Mouse (Mus musculus): Measurements from ENCODE around the gene Mgat5b. TPM values are rescaled to one million over a fixed set of nuclear protein-coding genes. Genes with fewer than 3 reads are reported as not detected.

The Mgat5b gene
- polyA plus RNA-seq, 1 experiment from 2014 or later: 1.3 TPM

DNA sequence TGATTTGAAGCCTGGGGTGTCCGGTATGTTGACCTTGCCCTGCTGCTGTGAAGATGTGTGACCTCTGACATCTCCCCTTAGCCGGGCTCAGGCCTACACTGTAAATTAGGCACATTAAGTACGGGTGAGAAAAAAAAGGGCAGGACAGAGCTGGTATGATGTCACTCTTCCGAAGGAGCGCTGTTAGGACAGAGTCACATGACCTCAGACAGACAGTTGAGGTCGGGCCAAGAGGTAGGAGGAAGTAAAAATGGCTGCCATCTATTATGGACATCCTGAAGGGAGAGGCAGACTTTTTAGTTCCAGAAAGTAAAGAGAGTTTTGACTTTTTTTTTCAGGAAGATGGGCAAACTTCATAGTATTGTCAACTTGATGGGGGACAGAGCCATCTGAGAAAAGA, 73.3 kb downstream of the Mgat5b start:
- WGBS: 63% methylated on average over 6 of the region's 6 CpGs
- no peak overlapping the region for H3K4me2 ChIP-seq (replicated peaks; ENCODE audit: low read depth, low read length)
- no peak overlapping the region for H3K27ac ChIP-seq (ENCODE audit: low read length)
- no peak overlapping the region for H3K4me3 ChIP-seq (ENCODE audit: low read depth, low read length)
- H3K4me1 ChIP-seq (ENCODE audit: control insufficient read depth, insufficient read depth, low read length): no peaks in the 10 kb centered on the region
- ATAC-seq (ENCODE audit: insufficient number of reproducible peaks, insufficient read depth, low FRiP score, low read depth): no peak
- H3K9ac ChIP-seq (replicated peaks; ENCODE audit: low read depth, low read length): no peak overlapping the region
- peaks cover 8% of the 10 kb centered on the region; the same call in 1 of the 2 replicates for H3K27me3 ChIP-seq (ENCODE audit: control insufficient read depth, insufficient read depth, low read length)
- no peaks in the 10 kb centered on the region for H3K9me3 ChIP-seq (ENCODE audit: control insufficient read depth, low read depth, low read length)
- no peaks in the 10 kb centered on the region for H3K36me3 ChIP-seq (ENCODE audit: control insufficient read depth, insufficient read depth, low read length)

DNA sequence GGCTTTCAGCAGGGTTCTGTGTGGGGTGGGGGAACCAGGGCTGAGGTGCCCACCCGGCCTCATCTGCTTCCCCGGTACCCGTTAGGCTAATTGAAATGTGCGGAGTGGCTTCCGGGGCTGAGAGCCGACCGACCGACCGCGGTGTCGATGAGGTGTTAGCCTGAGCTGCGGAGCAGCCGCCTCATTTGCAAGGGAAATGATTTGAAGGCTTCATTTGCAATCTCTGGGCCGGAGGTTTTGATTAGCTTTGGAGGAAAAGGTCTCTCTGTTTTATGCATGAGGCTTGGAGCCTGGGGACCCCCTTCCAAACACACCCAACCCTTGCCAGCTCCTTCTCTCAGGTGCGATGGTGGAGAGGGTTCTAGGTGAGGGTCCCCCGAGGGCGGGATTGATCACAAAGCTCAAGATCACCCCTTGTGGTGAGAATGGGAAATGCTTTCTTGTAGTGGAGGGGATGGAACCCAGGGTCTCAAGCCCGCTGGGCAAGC, 75.5 kb downstream of the Mgat5b start:
- H3K36me3 ChIP-seq (ENCODE audit: control insufficient read depth, insufficient read depth, low read length): no peaks in the 10 kb centered on the region
- H3K9me3 ChIP-seq (ENCODE audit: control insufficient read depth, low read depth, low read length): no peaks in the 10 kb centered on the region
- H3K27me3 ChIP-seq (ENCODE audit: control insufficient read depth, insufficient read depth, low read length): peaks cover 8% of the 10 kb centered on the region; the same call in 1 of the 2 replicates
- ATAC-seq (ENCODE audit: insufficient number of reproducible peaks, insufficient read depth, low FRiP score, low read depth): no peak
- no peak overlapping the region for H3K4me3 ChIP-seq (ENCODE audit: low read depth, low read length)
- H3K9ac ChIP-seq (replicated peaks; ENCODE audit: low read depth, low read length): no peak overlapping the region
- no peak overlapping the region for H3K4me2 ChIP-seq (replicated peaks; ENCODE audit: low read depth, low read length)
- no peaks in the 10 kb centered on the region for H3K4me1 ChIP-seq (ENCODE audit: control insufficient read depth, insufficient read depth, low read length)
- 7% methylated on average over 18 of the region's 18 CpGs for WGBS
- no peak overlapping the region for H3K27ac ChIP-seq (ENCODE audit: low read length)

DNA sequence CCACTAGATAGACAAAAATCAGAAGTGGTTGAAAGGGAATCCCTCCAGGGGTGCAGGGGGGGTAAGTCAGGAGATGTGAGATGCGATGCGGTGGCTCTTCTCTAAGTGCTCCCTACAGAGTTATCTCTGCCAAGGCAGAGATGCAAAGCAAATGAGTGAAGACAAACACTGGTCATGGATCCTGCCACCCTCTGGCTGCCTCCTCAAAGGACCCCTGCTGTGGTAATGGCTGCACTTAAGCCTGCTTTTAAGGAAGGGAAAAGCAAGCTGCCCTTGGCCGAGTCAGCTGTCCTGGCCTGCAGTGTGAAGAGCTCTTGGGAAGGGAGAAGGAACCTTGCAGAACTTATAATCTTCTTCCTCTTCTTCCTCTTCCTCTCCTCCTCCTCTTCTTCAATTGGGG, 78.3 kb downstream of the Mgat5b start:
- Histone ChIP-seq H3K27ac (ENCODE audit: low read length) (no peak overlapping the region), H3K27me3 (ENCODE audit: control insufficient read depth, insufficient read depth, low read length) (peaks cover 8% of the 10 kb centered on the region; the same call in 1 of the 2 replicates), H3K4me1 (ENCODE audit: control insufficient read depth, insufficient read depth, low read length) (no peaks in the 10 kb centered on the region), H3K4me2 (replicated peaks; ENCODE audit: low read depth, low read length) (no peak overlapping the region), H3K4me3 (ENCODE audit: low read depth, low read length) (no peak overlapping the region), H3K9me3 (ENCODE audit: control insufficient read depth, low read depth, low read length) (no peaks in the 10 kb centered on the region), H3K36me3 (ENCODE audit: control insufficient read depth, insufficient read depth, low read length) (no peaks in the 10 kb centered on the region), H3K9ac (replicated peaks; ENCODE audit: low read depth, low read length) (no peak overlapping the region)
- WGBS: 17% methylated on average over 3 of the region's 3 CpGs
- ATAC-seq (ENCODE audit: insufficient number of reproducible peaks, insufficient read depth, low FRiP score, low read depth): no peak

DNA sequence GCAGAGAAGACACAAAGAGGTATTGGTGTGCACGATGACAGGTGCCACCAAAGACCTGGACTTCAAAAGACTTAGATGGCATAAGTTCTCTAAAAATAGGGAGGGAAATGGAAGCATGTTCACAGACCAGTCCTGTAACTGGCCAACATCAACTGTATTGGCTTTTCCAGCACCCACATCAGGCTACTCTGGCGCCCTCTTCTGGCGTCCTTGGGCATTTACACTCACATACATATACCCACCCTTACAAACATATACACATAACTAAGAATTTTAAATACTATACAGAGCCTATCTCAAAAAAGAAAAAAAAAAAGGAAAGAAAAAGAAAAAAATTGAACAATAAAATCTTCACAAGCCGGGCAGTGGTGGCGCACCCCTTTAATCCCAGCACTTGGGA, 80.3 kb downstream of the Mgat5b start:
- Histone ChIP-seq H3K4me2 (replicated peaks; ENCODE audit: low read depth, low read length) (no peak overlapping the region), H3K9me3 (ENCODE audit: control insufficient read depth, low read depth, low read length) (no peaks in the 10 kb centered on the region), H3K4me3 (ENCODE audit: low read depth, low read length) (no peak overlapping the region), H3K36me3 (ENCODE audit: control insufficient read depth, insufficient read depth, low read length) (no peaks in the 10 kb centered on the region), H3K4me1 (ENCODE audit: control insufficient read depth, insufficient read depth, low read length) (no peaks in the 10 kb centered on the region), H3K27ac (ENCODE audit: low read length) (no peak overlapping the region), H3K27me3 (ENCODE audit: control insufficient read depth, insufficient read depth, low read length) (peaks cover under 1% of the 10 kb centered on the region; the same call in 1 of the 2 replicates), H3K9ac (replicated peaks; ENCODE audit: low read depth, low read length) (no peak overlapping the region)
- WGBS: 90% methylated on average over 5 of the region's 5 CpGs
- no peak for ATAC-seq (ENCODE audit: insufficient number of reproducible peaks, insufficient read depth, low FRiP score, low read depth)

DNA sequence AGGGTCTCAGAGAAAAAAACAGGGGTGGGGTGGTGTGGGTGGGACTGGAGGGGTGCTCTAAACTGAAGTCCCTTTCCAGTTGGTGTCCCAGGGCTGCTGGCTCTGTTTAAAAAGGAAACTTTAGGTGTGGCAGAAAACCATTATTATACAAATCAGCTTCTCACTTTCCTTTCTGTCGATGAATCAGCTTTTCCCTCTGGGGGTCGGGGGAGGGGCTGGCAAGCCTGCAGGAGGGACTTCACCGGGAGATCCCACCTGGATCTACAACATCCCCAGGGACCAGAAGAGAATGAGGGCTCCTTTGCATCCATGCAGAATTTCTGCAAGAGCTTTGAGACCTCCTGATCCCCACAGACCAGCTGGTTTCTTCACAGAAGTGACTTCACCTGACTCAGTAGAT, 81.6 kb downstream of the Mgat5b start:
- no peaks in the 10 kb centered on the region for H3K4me1 ChIP-seq (ENCODE audit: control insufficient read depth, insufficient read depth, low read length)
- no peak overlapping the region for H3K9ac ChIP-seq (replicated peaks; ENCODE audit: low read depth, low read length)
- no peak overlapping the region for H3K4me2 ChIP-seq (replicated peaks; ENCODE audit: low read depth, low read length)
- H3K27ac ChIP-seq (ENCODE audit: low read length): no peak overlapping the region
- WGBS: 8% methylated on average over 3 of the region's 3 CpGs
- no peaks in the 10 kb centered on the region for H3K9me3 ChIP-seq (ENCODE audit: control insufficient read depth, low read depth, low read length)
- no peak overlapping the region for H3K4me3 ChIP-seq (ENCODE audit: low read depth, low read length)
- H3K27me3 ChIP-seq (ENCODE audit: control insufficient read depth, insufficient read depth, low read length): no peaks in the 10 kb centered on the region
- H3K36me3 ChIP-seq (ENCODE audit: control insufficient read depth, insufficient read depth, low read length): no peaks in the 10 kb centered on the region
- no peak for ATAC-seq (ENCODE audit: insufficient number of reproducible peaks, insufficient read depth, low FRiP score, low read depth)

DNA sequence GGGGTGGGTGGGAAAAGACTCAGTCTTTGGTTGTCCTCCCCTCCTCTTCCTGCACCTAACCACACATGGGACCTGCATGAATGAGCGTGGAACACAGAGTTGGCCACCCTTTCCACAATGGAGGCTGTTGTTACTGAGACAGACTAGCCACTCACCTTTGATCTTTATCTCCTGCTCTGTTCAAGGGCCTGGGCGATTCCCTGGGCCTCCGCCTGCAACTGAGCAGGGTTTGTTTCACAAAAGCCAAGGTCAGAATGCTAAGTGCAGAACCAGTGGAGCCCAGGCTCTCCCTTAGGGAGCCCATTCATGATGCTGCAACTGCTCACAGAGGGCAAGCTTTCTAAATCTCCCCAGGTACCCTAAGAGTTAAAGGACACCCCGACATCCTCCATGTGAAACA, 83.1 kb downstream of the Mgat5b start:
- WGBS: 49% methylated on average over 4 of the region's 4 CpGs
- Histone ChIP-seq H3K4me1 (ENCODE audit: control insufficient read depth, insufficient read depth, low read length) (no peaks in the 10 kb centered on the region), H3K4me2 (replicated peaks; ENCODE audit: low read depth, low read length) (no peak overlapping the region), H3K4me3 (ENCODE audit: low read depth, low read length) (no peak overlapping the region), H3K9me3 (ENCODE audit: control insufficient read depth, low read depth, low read length) (no peaks in the 10 kb centered on the region), H3K27me3 (ENCODE audit: control insufficient read depth, insufficient read depth, low read length) (no peaks in the 10 kb centered on the region), H3K27ac (ENCODE audit: low read length) (no peak overlapping the region), H3K9ac (replicated peaks; ENCODE audit: low read depth, low read length) (no peak overlapping the region), H3K36me3 (ENCODE audit: control insufficient read depth, insufficient read depth, low read length) (no peaks in the 10 kb centered on the region)
- no peak for ATAC-seq (ENCODE audit: insufficient number of reproducible peaks, insufficient read depth, low FRiP score, low read depth)

DNA sequence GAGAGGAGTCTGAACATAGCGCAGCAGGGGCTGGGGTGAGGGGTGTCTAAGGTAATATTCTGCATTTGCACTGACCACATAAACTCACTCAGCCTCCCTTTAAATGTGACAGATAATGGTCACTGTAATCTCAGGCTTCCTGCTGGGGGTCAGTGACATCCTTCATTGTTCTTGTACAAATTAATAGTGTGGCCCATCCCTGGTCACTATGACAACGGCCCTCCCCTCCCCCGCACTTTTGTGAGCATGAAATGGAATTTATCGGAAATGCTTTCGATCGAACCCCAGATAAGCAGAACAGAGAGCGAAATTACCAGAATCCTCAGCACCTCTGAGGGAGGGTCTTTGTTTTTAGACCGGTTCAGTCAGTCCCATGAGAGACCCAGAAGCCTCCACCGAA, 84.8 kb downstream of the Mgat5b start:
- ATAC-seq (ENCODE audit: insufficient number of reproducible peaks, insufficient read depth, low FRiP score, low read depth): no peak
- H3K36me3 ChIP-seq (ENCODE audit: control insufficient read depth, insufficient read depth, low read length): no peaks in the 10 kb centered on the region
- no peak overlapping the region for H3K27ac ChIP-seq (ENCODE audit: low read length)
- WGBS: 56% methylated on average over 9 of the region's 9 CpGs
- no peaks in the 10 kb centered on the region for H3K4me1 ChIP-seq (ENCODE audit: control insufficient read depth, insufficient read depth, low read length)
- H3K9ac ChIP-seq (replicated peaks; ENCODE audit: low read depth, low read length): no peak overlapping the region
- no peak overlapping the region for H3K4me3 ChIP-seq (ENCODE audit: low read depth, low read length)
- no peak overlapping the region for H3K4me2 ChIP-seq (replicated peaks; ENCODE audit: low read depth, low read length)
- no peaks in the 10 kb centered on the region for H3K27me3 ChIP-seq (ENCODE audit: control insufficient read depth, insufficient read depth, low read length)
- no peaks in the 10 kb centered on the region for H3K9me3 ChIP-seq (ENCODE audit: control insufficient read depth, low read depth, low read length)

DNA sequence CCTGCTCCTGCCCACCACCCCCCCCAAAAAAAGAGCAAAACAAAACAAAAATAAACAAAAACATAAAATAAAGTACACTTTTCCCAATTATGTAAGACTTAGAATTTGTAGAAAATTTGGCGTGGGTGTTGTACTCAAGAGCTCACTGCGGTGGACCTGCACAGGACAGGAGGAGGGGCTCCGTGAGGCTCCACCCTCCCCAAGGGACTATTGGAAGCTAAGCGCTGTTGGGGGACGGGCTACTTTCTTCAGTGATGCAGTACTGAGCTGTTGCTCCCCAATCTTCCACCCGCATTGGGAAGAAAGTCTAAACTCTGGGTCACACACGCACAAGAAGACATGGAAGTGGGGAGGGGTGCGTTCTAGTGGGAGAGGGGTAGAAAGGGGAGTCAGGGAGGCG, 85.6 kb downstream of the Mgat5b start:
- WGBS: 15% methylated on average over 9 of the region's 9 CpGs
- Histone ChIP-seq H3K4me2 (replicated peaks; ENCODE audit: low read depth, low read length) (no peak overlapping the region), H3K27ac (ENCODE audit: low read length) (no peak overlapping the region), H3K27me3 (ENCODE audit: control insufficient read depth, insufficient read depth, low read length) (no peaks in the 10 kb centered on the region), H3K4me3 (ENCODE audit: low read depth, low read length) (no peak overlapping the region), H3K9ac (replicated peaks; ENCODE audit: low read depth, low read length) (no peak overlapping the region), H3K4me1 (ENCODE audit: control insufficient read depth, insufficient read depth, low read length) (no peaks in the 10 kb centered on the region), H3K9me3 (ENCODE audit: control insufficient read depth, low read depth, low read length) (no peaks in the 10 kb centered on the region), H3K36me3 (ENCODE audit: control insufficient read depth, insufficient read depth, low read length) (no peaks in the 10 kb centered on the region)
- ATAC-seq (ENCODE audit: insufficient number of reproducible peaks, insufficient read depth, low FRiP score, low read depth): no peak

DNA sequence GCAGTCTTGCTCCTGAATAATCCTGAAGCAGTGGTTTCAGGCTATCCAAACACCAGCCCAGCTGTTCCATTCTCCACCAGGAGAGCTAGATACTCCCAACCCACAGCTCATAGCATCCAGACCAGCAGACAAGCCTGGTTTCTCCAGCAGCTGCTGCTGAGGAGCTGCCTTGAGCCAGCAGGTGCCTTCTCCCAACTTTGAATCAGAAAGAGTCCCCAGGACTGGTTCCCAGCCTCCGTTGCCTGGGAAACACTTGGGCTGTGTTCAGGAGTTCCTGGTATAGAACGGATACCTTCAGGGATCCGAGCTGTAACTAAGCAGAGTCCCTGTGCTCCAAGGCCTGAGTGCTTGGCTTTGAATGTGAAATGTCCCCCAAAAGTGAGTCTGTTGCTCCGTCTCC, 98.8 kb downstream of the Mgat5b start:
- Histone ChIP-seq H3K27ac (ENCODE audit: low read length) (no peak overlapping the region), H3K27me3 (ENCODE audit: control insufficient read depth, insufficient read depth, low read length) (no peaks in the 10 kb centered on the region), H3K4me3 (ENCODE audit: low read depth, low read length) (no peak overlapping the region), H3K9ac (replicated peaks; ENCODE audit: low read depth, low read length) (no peak overlapping the region), H3K36me3 (ENCODE audit: control insufficient read depth, insufficient read depth, low read length) (no peaks in the 10 kb centered on the region), H3K4me2 (replicated peaks; ENCODE audit: low read depth, low read length) (no peak overlapping the region), H3K9me3 (ENCODE audit: control insufficient read depth, low read depth, low read length) (no peaks in the 10 kb centered on the region), H3K4me1 (ENCODE audit: control insufficient read depth, insufficient read depth, low read length) (0 out of 2 replicates have a peak, but pooled peaks cover 7% of the 10 kb centered on the region)
- no peak for ATAC-seq (ENCODE audit: insufficient number of reproducible peaks, insufficient read depth, low FRiP score, low read depth)
- WGBS: 48% methylated on average over 4 of the region's 4 CpGs

Measured in stomach, embryonic 14.5 days (tissue).